Mouse (Mus musculus) kidney, adult 2 months (tissue): ENCODE measurements around the gene Scgb1a1. TPM values are rescaled to one million over a fixed set of nuclear protein-coding genes. Genes with fewer than 3 reads are reported as not detected.
"Not testable (repeated sequence)": the region's sequence is repeated elsewhere in the genome, so short reads cannot be mapped to it uniquely, and the experiment has no call there.

Source experiments
- DNase-seq: peaks from one replicate; pipeline ENCODE4 v3.0.0; 2021
- H3K27ac ChIP-seq: fragments of 200-500 bp; 2 replicates; pipeline ENCODE4 v1.5.1; 2012; ENCODE audit warnings: low read depth, low read length, control low read depth, inconsistent platforms; ENCODE audit not compliant: insufficient read depth
- H3K27me3 ChIP-seq: fragments of 200-500 bp; replicated peaks from 2 replicates; pipeline ENCODE4 v1.6.1; 2012; ENCODE audit warnings: mild to moderate bottlenecking, moderate library complexity, low read length, inconsistent platforms; ENCODE audit not compliant: control insufficient read depth, insufficient read depth
- H3K36me3 ChIP-seq: fragments of 200-500 bp; 2 replicates; pipeline ENCODE4 v1.6.1; 2012; ENCODE audit warnings: mild to moderate bottlenecking, moderate library complexity, low read length, inconsistent platforms; ENCODE audit not compliant: control insufficient read depth, insufficient read depth
- H3K4me1 ChIP-seq: fragments of 200-500 bp; 2 replicates; pipeline ENCODE4 v1.6.1; 2011; ENCODE audit warnings: low read length; ENCODE audit not compliant: control insufficient read depth, insufficient read depth
- H3K4me3 ChIP-seq: fragments of 200-500 bp; 2 replicates; pipeline ENCODE4 v1.5.1; 2011; ENCODE audit warnings: mild to moderate bottlenecking, low read depth, low read length, control low read depth; ENCODE audit not compliant: insufficient read depth
- CTCF ChIP-seq: fragments of 200-500 bp; conservative IDR thresholded peaks from 2 replicates; pipeline ENCODE4 v1.5.1; 2011; ENCODE audit warnings: low read depth, mild to moderate bottlenecking, control low read depth, low read length, moderate library complexity, mixed read lengths; ENCODE audit not compliant: insufficient read depth, insufficient read length
- POLR2A ChIP-seq: fragments of 200-500 bp; IDR thresholded peaks from one replicate; pipeline ENCODE4 v1.6.1; 2011; ENCODE audit warnings: low read depth, low read length, control low read depth
- whole genome bisulfite sequencing: fragments of 180-500 bp; shearing (Covaris S2); methylation state at CpG from one replicate; pipeline ENCODE4 v1.1.7; 2018; 5-methylcytosine and 5-hydroxymethylcytosine counted together
- polyA plus RNA-seq: library from polyadenylated mRNA; depleted of rRNA; stranded (reverse); fragments of >200 nt; gene quantifications from 2 replicates; pipeline ENCODE4 v1.2.3, GENCODE M21; 2012; rRNA removed

Scgb1a1 gene
- polyA plus RNA-seq: 0.22 TPM in 1 of 2 replicates, not detected in the other

DNA sequence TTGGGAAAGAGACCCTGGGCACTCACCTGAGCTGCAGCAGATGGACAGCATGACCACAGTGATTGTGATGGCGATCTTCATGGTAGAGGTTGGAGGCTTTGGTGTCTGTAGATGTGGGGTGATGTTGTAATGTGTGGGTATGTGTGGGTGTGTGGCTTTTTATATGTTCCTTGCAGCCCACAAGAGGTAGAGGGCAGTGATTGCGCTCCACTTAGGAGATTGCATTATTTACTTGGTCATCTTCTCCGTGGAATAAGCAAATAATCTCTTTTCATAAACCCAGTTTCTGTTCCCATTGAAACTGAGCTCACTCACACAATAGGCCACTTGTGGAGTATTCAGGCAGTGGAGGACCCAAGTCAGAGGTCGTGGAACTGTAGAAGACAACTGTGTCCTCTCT lies at the start of gene Scgb1a1:
Gene Scgb1a1, minus strand, starts transcription at position 138 of the 400 bp plus-strand sequence.
- no peaks in the 10 kb centered on the region for H3K36me3 ChIP-seq
- no peak for DNase-seq
- no peak within 1 kb of the TSS for H3K4me3 ChIP-seq
- 82% methylated on average over 4 of the region's 4 CpGs for WGBS
- H3K27ac ChIP-seq: no peak within 1 kb of the TSS
- H3K4me1 ChIP-seq: no peaks in the 10 kb centered on the region; the same call in 1 of the 2 replicates
- TF ChIP-seq CTCF (no peak), POLR2A (no peak)
- no peaks in the 10 kb centered on the region for H3K27me3 ChIP-seq

GRCm38 (mm10) chr19:9137159-9137558 lies 49.4 kb upstream of the Scgb1a1 start:
- no peaks in the 10 kb centered on the region for H3K4me1 ChIP-seq
- WGBS: 95% methylated on average over 1 of the region's 1 CpGs
- no peaks in the 10 kb centered on the region for H3K36me3 ChIP-seq
- DNase-seq: no peak
- TF ChIP-seq POLR2A (no peak), CTCF (no peak)
- no peak overlapping the region for H3K4me3 ChIP-seq
- no peak overlapping the region for H3K27ac ChIP-seq
- no peaks in the 10 kb centered on the region for H3K27me3 ChIP-seq

DNA sequence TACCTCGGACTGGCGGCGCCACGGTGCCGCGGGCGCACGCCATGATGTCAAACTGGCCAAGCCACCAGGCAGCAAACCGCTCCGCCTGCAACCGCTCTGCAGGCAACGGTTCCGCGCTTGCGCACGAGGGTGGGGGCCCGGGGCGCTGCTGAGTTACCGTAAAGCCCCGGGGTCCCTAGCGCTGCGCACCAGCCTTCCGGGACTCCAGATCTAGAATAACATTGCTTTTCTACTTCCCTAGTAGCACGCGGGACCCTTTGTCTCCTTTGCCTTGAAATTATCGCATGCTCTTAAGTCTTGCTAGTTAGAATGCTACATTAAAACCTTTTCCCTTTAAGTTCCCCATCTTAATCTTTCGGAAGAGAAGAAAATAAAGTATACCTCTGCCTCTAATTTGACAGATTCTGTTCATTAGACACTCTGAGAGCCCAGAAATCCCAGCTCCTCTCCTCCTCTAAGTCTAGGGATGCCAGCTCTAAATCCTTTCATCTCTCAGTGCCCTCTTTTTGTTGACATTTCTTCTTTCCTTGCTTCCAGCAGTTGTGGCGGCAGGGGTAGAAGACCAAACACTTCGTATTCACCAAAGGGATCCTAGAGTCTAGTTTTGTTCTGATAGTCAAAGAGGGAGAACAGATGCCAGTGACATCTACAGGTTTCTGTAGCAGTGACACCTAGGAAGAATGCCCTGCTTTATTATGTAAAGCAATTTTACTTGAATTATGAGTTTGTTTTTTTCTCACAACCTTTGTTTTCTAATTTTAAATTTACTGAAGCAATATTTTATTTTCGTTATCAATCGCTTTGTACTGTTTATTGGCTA lies 48.0 kb upstream of the Scgb1a1 start, which contains the start of gene Asrgl1:
Gene Asrgl1, minus strand, starts transcription at position 125 of the 820 bp plus-strand sequence.
- peak; percentile 90 for DNase-seq
- no peaks in the 10 kb centered on the region for H3K36me3 ChIP-seq
- no peaks in the 10 kb centered on the region for H3K27me3 ChIP-seq
- H3K27ac ChIP-seq: no peak within 1 kb of the TSS
- TF ChIP-seq POLR2A (peak; percentile 18), CTCF (no peak)
- peak within 1 kb of the TSS; percentile 80 for H3K4me3 ChIP-seq
- H3K4me1 ChIP-seq: no peaks in the 10 kb centered on the region
- WGBS: 10% methylated on average over 31 of the region's 31 CpGs

GRCm38 (mm10) chr19:9134746-9135511 lies 47.2 kb upstream of the Scgb1a1 start:
- H3K4me3 ChIP-seq: peak overlapping the region; percentile 80
- no peaks in the 10 kb centered on the region for H3K4me1 ChIP-seq
- no peak for TF ChIP-seq CTCF
- no peak for TF ChIP-seq POLR2A
- under 1% methylated on average over 35 of the region's 37 CpGs for WGBS
- no peaks in the 10 kb centered on the region for H3K27me3 ChIP-seq
- DNase-seq: peak; percentile 24
- no peak overlapping the region for H3K27ac ChIP-seq
- no peaks in the 10 kb centered on the region for H3K36me3 ChIP-seq

DNA sequence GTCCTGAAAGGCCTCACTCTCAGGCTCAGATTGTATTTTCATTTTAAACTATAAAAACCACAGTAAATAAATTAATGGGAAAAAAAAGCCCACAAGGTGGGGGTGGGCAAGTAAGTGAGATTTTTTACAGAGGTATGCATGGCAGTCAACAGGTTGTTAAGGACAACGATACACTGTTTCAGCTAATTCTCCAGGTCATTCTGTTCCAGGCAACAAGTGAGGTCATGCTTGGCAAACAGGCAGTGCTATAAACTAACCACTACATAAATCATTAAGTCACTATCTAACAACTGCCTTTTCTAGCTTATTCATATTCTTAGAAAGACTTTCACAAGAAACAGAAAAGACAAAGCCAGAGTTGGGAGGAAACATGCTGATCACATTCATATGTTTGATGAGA lies 42.2 kb upstream of the Scgb1a1 start:
- H3K36me3 ChIP-seq: no peaks in the 10 kb centered on the region
- no peak overlapping the region for H3K4me3 ChIP-seq
- 32% methylated on average over 1 of the region's 1 CpGs for WGBS
- H3K4me1 ChIP-seq: no peaks in the 10 kb centered on the region
- DNase-seq: no peak
- TF ChIP-seq POLR2A: no peak
- TF ChIP-seq CTCF: no peak
- no peaks in the 10 kb centered on the region for H3K27me3 ChIP-seq
- H3K27ac ChIP-seq: no peak overlapping the region

- Histone ChIP-seq H3K27me3 (no peaks in the 10 kb centered on the region), H3K4me3 (no peak overlapping the region), H3K4me1 (no peaks in the 10 kb centered on the region), H3K36me3 (no peaks in the 10 kb centered on the region), H3K27ac (no peak overlapping the region)
- no peak for DNase-seq
- WGBS: 92% methylated on average over 4 of the region's 4 CpGs
- no peak for TF ChIP-seq CTCF
- no peak for TF ChIP-seq POLR2A
These were observed 40.9 kb upstream of the Scgb1a1 start for GRCm38 (mm10) chr19:9128499-9129194.

GRCm38 (mm10) chr19:9123986-9124385 lies 36.2 kb upstream of the Scgb1a1 start:
- H3K27ac ChIP-seq, DNase-seq, H3K4me3 ChIP-seq, H3K36me3 ChIP-seq, H3K27me3 ChIP-seq, H3K4me1 ChIP-seq: not testable (repeated sequence)
- 96% methylated on average over 2 of the region's 2 CpGs for WGBS
